Comparison of ENCODE assay signal across 18 mouse cellular contexts in the genomic region with DNA sequence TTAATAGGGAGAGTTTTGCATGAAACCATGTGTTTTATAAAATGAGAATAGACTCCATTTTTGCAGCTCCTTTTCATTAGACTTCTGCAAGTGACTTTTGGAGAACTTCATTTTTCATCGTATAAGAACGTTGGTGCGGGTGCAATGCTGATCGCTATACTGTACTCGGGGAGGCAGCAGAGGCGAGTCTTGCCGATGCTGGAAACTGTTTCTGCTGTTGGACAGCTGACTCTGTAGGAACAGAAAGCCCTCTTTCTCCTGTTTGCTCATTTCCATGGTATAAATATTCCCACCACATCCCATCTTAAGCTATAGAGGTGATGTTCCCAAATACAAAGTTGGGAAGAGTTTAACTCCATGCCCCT.
"Had no signal": no experiment of that assay in that cellular context is flagged by ENCODE, and none has a peak within 500 bp of the region (broad histone marks: within the 10 kb centered on the region; RNA-seq: fewer than 3 reads in every experiment).

No protein-coding gene starts in this region.

- H3K4me2 ChIP-seq: liver, embryonic 11.5 days; liver, embryonic 13.5 days; liver, embryonic 15.5 days; midbrain, embryonic 12.5 days; neural tube, embryonic 12.5 days; stomach, embryonic 15.5 days had no signal

- DNase-seq: liver; liver, embryonic 13.5 days; liver, postnatal 0 days; lung, postnatal 10 days; lung, postnatal 36 days; midbrain, embryonic 14.5 days; right cerebral cortex, postnatal 14 days; thymus, adult 18-20 months; thymus, postnatal 14 days; thymus, postnatal 36 days had no signal

- ATAC-seq: liver, postnatal 0 days; midbrain, embryonic 16.5 days had no signal

- H3K27me3 ChIP-seq: liver, embryonic 13.5 days; liver, embryonic 15.5 days; megakaryocyte, embryonic 14.5 days; midbrain, embryonic 12.5 days; neural tube, embryonic 12.5 days; stomach, embryonic 15.5 days had no signal

- H3K27ac ChIP-seq: liver, embryonic 13.5 days; liver, embryonic 15.5 days; macrophage; midbrain, embryonic 12.5 days; neural tube, embryonic 12.5 days; stomach, embryonic 15.5 days had no signal

- H3K9ac ChIP-seq: liver, embryonic 13.5 days; liver, embryonic 15.5 days; liver, postnatal 0 days; midbrain, embryonic 12.5 days; neural tube, embryonic 12.5 days; stomach, embryonic 15.5 days had no signal

- H3K4me1 ChIP-seq: liver, embryonic 13.5 days; liver, embryonic 15.5 days; megakaryocyte, embryonic 14.5 days; midbrain, embryonic 12.5 days; neural tube, embryonic 12.5 days; stomach, embryonic 15.5 days had no signal

- H3K9me3 ChIP-seq: liver, embryonic 13.5 days; liver, embryonic 15.5 days; midbrain, embryonic 12.5 days; neural tube, embryonic 12.5 days; stomach, embryonic 15.5 days had no signal

- H3K4me3 ChIP-seq: liver, embryonic 13.5 days; liver, embryonic 15.5 days; megakaryocyte, embryonic 14.5 days; midbrain, embryonic 12.5 days; neural tube, embryonic 12.5 days; stomach, embryonic 15.5 days had no signal

- H3K36me3 ChIP-seq: liver, embryonic 13.5 days; liver, embryonic 15.5 days; midbrain, embryonic 12.5 days; neural tube, embryonic 12.5 days; stomach, embryonic 15.5 days had no signal
